Mouse (Mus musculus): ENCODE results near the gene Snd1.

- TF ChIP-seq POLR2A (IDR thresholded peaks at IDR 0.05; ENCODE audit: low read depth, low read length) (no peak), CTCF (IDR thresholded peaks at IDR 0.05; ENCODE audit: borderline replicate concordance, insufficient read depth, low read length) (no peak)
Observed at GRCm38 (mm10) chr6:28909866-28910265, 434.9 kb downstream of the Snd1 start.

Measured in embryonic fibroblast, embryonic 13.5 days (primary cell).